Mouse (Mus musculus) ES-Bruce4 (cell line): ENCODE results near the gene Fbxo22.

Source experiments
- CTCF ChIP-seq: IDR thresholded peaks from one replicate; pipeline ENCODE4 v1.8.1; 2011; ENCODE audit warnings: low read depth, low read length
- EP300 ChIP-seq: IDR thresholded peaks from 2 replicates; pipeline ENCODE4 v1.6.1; 2011; ENCODE audit warnings: low read depth, low read length; ENCODE audit not compliant: insufficient read depth
- POLR2A ChIP-seq: IDR thresholded peaks from one replicate; pipeline ENCODE4 v1.8.1; 2011; ENCODE audit warnings: low read length; ENCODE audit not compliant: insufficient read depth

GRCm38 (mm10) chr9:55228149-55228548 is 19.4 kb downstream of the Fbxo22 start:
- TF ChIP-seq CTCF = no peak
- TF ChIP-seq EP300 = no peak
- TF ChIP-seq POLR2A = no peak
